Mouse (Mus musculus) liver, embryonic 14.5 days (tissue): ENCODE data around the gene Pck2. TPM values are rescaled to one million over a fixed set of nuclear protein-coding genes. Genes with fewer than 3 reads are reported as not detected.
A peak's percentile ranks its signal among the peaks of the same experiment; 100 is the strongest.

Experiments
- ATAC-seq: fragments of 200-750 bp; cut with Nextera tagmentation; 2 replicates; pipeline ENCODE4 v1.8.0; 2017; ENCODE audit warnings: moderate number of reproducible peaks, mild to moderate bottlenecking, moderate library complexity; ENCODE audit not compliant: insufficient read depth
- DNase-seq, 3 experiments: peaks; one replicate each; pipeline ENCODE4 v3.0.0-alpha.2; 2012 to 2013; ENCODE audit warnings: low read depth in 3 of 3, low spot score in 3 of 3
- H3K27ac ChIP-seq: fragments of 300-500 bp; sonication (generic); 2 replicates; pipeline ENCODE4 v1.5.1; 2014; ENCODE audit warnings: moderate library complexity, mild to moderate bottlenecking, control low read depth, inconsistent platforms
- H3K27me3 ChIP-seq: fragments of 300-500 bp; sonication (generic); 2 replicates; pipeline ENCODE4 v1.6.1; 2014; ENCODE audit warnings: mild to moderate bottlenecking, low read length, moderate library complexity; ENCODE audit not compliant: control insufficient read depth, insufficient read depth
- H3K36me3 ChIP-seq: fragments of 300-500 bp; sonication (generic); replicated peaks from 2 replicates; pipeline ENCODE4 v1.6.1; 2014; ENCODE audit warnings: low read depth; ENCODE audit not compliant: control insufficient read depth, insufficient read depth
- H3K4me1 ChIP-seq, 2 experiments: fragments of 200-500 bp in 1 of 2; fragments of 300-500 bp in 1 of 2; sonication (generic) in 1 of 2; replicated peaks; 2 replicates each; pipeline ENCODE4 v1.6.1; 2012 to 2014; ENCODE audit warnings: antibody characterized with exemption in 1 of 2, inconsistent platforms in 1 of 2, low read length in 1 of 2; ENCODE audit not compliant: control insufficient read depth in 2 of 2, insufficient read depth in 2 of 2
- H3K4me2 ChIP-seq: fragments of 300-500 bp; sonication (generic); 2 replicates; pipeline ENCODE4 v1.6.1; 2014; ENCODE audit warnings: low read depth, mild to moderate bottlenecking, control low read depth, moderate library complexity
- H3K4me3 ChIP-seq, 2 experiments: fragments of 200-500 bp in 1 of 2; fragments of 300-500 bp in 1 of 2; sonication (generic) in 1 of 2; 2 replicates each; pipeline ENCODE4 v1.5.1; 2012 to 2014; ENCODE audit warnings: low read depth in 2 of 2, low read length in 2 of 2, mild to moderate bottlenecking in 2 of 2, control low read depth in 1 of 2, inconsistent platforms in 1 of 2, moderate library complexity in 1 of 2; ENCODE audit not compliant: insufficient read depth in 1 of 2
- H3K9ac ChIP-seq: fragments of 300-500 bp; sonication (generic); replicated peaks from 2 replicates; pipeline ENCODE4 v1.6.1; 2014; ENCODE audit warnings: mild to moderate bottlenecking, control low read depth, moderate library complexity
- H3K9me3 ChIP-seq: fragments of 300-500 bp; sonication (generic); 2 replicates; pipeline ENCODE4 v1.6.1; 2016; ENCODE audit warnings: low read length, mixed read lengths; ENCODE audit not compliant: control insufficient read depth
- CTCF ChIP-seq: IDR thresholded peaks from 2 replicates; pipeline ENCODE4 v1.5.1; 2016; ENCODE audit warnings: antibody characterized with exemption, low read depth, control low read depth
- EP300 ChIP-seq: IDR thresholded peaks from 2 replicates; pipeline ENCODE4 v1.6.1; 2016; ENCODE audit warnings: antibody characterized with exemption, low read depth
- WGBS: fragments of 180-500 bp; shearing (Covaris S2); extraction: QIAGEN DNeasy Blood & Tissue Kit; methylation state at CpG from one replicate; pipeline ENCODE4 v1.1.7; 2014; ENCODE audit not compliant: insufficient replicate concordance; 5-methylcytosine and 5-hydroxymethylcytosine counted together
- polyA plus RNA-seq, 2 experiments: library from polyadenylated mRNA; depleted of rRNA in 1 of 2; stranded (reverse) in 1 of 2; unstranded in 1 of 2; fragments of >200 nt; fragmentation: Nextera tagmentation in 1 of 2; extraction: Ambion mirVana in 1 of 2; gene quantifications; 2 replicates each; pipeline versions ENCODE4 v1.2.1 to v1.2.3; 2012 to 2014

Pck2 gene
- polyA plus RNA-seq, 2 experiments = 15.6 to 21.9 TPM

DNA sequence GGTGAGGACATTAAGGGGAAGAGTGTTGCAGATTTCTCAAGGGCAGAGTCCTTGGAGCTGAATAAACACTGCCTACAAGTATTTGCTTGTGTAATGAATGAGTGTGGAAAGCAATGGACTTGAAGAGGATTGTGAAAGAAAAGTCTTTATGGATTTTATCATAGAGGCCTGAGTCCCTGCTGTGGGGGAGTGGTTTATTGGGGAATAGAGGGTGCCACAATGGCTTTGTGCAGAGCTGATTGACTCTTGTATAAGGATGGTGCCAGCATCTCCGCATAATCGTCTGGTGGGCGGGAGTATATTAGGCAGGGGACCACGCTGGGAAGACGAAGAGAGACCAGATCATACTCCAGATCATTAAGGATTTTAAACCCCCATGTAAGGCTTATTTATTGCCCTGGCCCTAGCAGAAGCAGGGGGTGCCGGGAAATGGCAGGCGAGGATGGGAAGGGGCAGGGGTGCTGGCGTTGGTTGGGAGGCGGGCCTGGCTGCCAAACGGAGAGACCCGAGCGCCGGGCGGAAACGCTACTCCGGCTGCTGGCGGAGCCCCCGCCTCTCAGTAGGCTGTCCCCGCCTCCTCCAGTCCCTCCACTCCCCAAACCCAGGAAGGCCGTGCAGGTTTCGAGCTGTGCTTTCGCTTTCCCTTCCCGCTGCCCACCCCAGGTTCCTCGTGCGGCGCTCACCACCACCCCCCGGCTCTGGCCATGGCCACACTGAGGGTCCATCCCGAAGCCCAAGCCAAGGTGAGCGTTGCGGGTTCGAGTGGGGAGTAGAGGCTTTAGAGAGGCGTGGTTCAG is 38.0 kb downstream of the Pck2 start, which contains the start of gene Psme1:
Gene Psme1, plus strand, starts transcription at position 253 of the 797 bp plus-strand sequence.
- Histone ChIP-seq H3K9me3 (no peaks in the 10 kb centered on the region), H3K27me3 (no peaks in the 10 kb centered on the region), H3K4me3 (peak within 1 kb of the TSS; percentile 78 to 80), H3K27ac (peak within 1 kb of the TSS; percentile 1), H3K9ac (peak within 1 kb of the TSS; percentile 92), H3K4me1 (peaks cover 3 to 13% of the 10 kb centered on the region in 2 experiments; a peak in 3 of 4 replicates), H3K4me2 (peak within 1 kb of the TSS; percentile 70), H3K36me3 (peaks cover 3% of the 10 kb centered on the region)
- 2% methylated on average over 31 of the region's 32 CpGs for WGBS
- DNase-seq = no peak
- TF ChIP-seq CTCF (no peak), EP300 (no peak)
- peak; percentile 77 for ATAC-seq

DNA sequence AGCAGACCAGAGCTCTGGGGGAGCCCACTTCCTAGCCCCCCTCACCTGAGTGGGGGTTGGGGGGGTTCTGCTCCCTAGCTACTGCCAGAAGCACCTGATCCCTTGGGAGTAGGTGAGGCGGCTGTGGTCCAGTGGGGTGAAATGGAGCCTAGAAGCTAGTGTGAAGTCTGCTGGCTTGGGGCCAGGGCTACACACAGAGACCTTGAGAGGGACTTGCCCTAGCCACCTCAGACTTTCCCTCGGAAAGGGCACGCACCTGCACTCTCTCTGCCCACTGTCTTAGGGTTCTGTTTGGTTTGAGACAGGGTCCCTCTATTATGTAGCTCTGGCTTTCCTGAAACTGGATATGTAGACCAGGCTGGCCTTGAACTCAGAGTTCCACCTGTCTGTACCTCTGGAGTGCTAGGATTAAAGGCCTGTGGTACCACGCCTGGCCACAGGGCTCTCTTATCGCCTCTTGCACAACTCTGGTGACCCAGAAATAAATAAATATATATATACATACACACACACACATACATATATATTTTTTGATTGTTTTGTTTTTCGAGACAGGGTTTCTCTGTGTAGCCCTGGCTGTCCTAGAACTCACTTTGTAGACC is 38.7 kb downstream of the Pck2 start:
- WGBS = 12% methylated on average over 6 of the region's 6 CpGs
- Histone ChIP-seq H3K4me3 (peak overlapping the region; percentile 78 to 80), H3K4me2 (peak overlapping the region; percentile 70), H3K27ac (peak overlapping the region; percentile 1), H3K9me3 (no peaks in the 10 kb centered on the region), H3K27me3 (no peaks in the 10 kb centered on the region), H3K36me3 (peaks cover 3% of the 10 kb centered on the region), H3K9ac (peak overlapping the region; percentile 92), H3K4me1 (peaks cover 8 to 17% of the 10 kb centered on the region in 2 experiments)
- TF ChIP-seq EP300 (no peak), CTCF (no peak; the same call in 1 of the 2 replicates)
- ATAC-seq (peak; percentile 47), DNase-seq (no peak)

DNA sequence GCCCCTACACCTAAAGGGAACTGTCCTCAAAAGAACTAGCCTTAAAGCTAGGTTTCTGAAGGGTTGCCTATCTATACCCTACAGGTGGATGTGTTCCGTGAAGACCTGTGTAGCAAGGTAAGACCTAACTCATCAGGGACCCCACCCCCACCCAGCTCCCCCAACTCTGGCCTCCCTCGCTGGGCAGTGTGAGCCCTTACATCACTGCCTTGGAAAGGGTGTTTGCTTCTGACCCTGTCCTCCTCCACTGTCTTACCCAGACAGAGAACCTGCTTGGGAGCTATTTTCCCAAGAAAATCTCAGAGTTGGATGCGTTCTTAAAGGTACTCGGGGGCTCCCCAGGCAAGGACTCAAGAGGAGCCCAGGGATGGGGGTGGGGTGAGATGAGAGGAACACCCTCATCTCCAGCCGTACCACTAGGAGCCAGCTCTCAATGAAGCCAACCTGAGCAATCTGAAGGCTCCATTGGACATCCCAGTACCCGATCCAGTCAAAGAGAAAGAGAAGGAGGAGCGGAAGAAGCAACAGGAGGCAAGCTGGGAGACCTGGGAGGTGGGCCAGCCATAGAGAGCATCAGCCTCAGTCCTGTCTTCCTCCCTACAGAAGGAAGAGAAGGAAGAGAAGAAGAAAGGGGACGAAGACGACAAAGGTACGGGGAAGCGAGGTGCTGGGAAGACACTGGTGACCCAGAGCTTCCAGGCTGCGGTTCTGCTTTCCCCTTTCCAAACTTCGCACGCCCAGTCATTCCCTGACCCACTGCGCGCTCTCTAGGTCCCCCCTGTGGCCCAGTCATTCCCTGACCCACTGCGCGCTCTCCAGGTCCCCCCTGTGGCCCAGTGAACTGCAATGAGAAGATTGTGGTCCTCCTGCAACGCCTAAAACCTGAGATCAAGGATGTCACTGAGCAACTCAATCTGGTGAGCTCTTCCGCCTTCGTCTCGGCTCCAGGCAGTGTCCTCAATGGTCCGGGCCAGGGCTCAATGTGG is 39.7 kb downstream of the Pck2 start:
- no peak overlapping the region for H3K27ac ChIP-seq

DNA sequence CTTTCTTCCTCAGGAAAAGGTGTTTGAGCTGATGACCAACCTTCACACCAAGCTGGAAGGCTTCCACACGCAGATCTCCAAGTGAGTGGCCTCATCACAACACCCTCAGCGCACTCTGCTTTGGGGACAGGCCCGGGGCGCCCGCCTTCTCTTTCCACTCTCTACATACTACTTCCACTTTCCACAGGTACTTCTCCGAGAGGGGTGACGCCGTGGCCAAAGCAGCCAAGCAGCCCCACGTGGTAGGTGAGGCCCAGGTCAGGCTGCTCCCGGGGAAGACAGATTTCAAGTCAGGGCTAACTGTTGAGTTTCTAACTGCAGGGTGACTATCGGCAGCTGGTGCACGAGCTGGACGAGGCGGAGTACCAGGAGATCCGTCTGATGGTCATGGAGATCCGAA is 40.7 kb downstream of the Pck2 start:
- Histone ChIP-seq H3K36me3 (peaks cover 3% of the 10 kb centered on the region), H3K27ac (no peak overlapping the region), H3K4me2 (no peak overlapping the region), H3K27me3 (no peaks in the 10 kb centered on the region), H3K9me3 (no peaks in the 10 kb centered on the region), H3K4me3 (no peak overlapping the region), H3K4me1 (peaks cover 19 to 28% of the 10 kb centered on the region in 2 experiments), H3K9ac (no peak overlapping the region)
- TF ChIP-seq CTCF (no peak), EP300 (no peak)
- ATAC-seq (no peak), DNase-seq (no peak)
- 84% methylated on average over 16 of the region's 16 CpGs for WGBS

More for the DNA sequence above, 39.7 kb downstream of the Pck2 start:
- Histone ChIP-seq H3K4me2 (peak overlapping the region; percentile 70; the same call in 1 of the 2 replicates), H3K36me3 (peaks cover 3% of the 10 kb centered on the region), H3K4me3 (no peak overlapping the region), H3K27me3 (no peaks in the 10 kb centered on the region), H3K9ac (no peak overlapping the region), H3K4me1 (peaks cover 14 to 23% of the 10 kb centered on the region in 2 experiments), H3K9me3 (no peaks in the 10 kb centered on the region)
- ATAC-seq (no peak), DNase-seq (no peak)
- 83% methylated on average over 23 of the region's 23 CpGs for WGBS
- no peak for TF ChIP-seq EP300
- TF ChIP-seq CTCF = peak; percentile 28; the same call in 1 of the 2 replicates
